Mouse (Mus musculus) macrophage (primary cell): ENCODE measurements at regions not wholly inside any gene's neighbourhood (a gene's known extent, or its start where the extent isn't known, plus 50 kb on each side); places are given as distances from the start of the nearest gene placed in this dataset.

Experiments
- H3K27ac ChIP-seq: fragments of 350-480 bp; formaldehyde crosslinking; 2 replicates; pipeline ENCODE4 v1.9.0; 2021
- H3K36me3 ChIP-seq: fragments of 350-480 bp; formaldehyde crosslinking; 2 replicates; pipeline ENCODE4 v1.9.0; 2021; ENCODE audit errors: inconsistent target
- H3K4me3 ChIP-seq: fragments of 350-480 bp; formaldehyde crosslinking; 2 replicates; pipeline ENCODE4 v1.9.0; 2021; ENCODE audit errors: inconsistent target
- H3K79me2 ChIP-seq: fragments of 350-480 bp; formaldehyde crosslinking; 2 replicates; pipeline ENCODE4 v1.9.0; 2021; ENCODE audit errors: inconsistent target
- WGBS: methylation state at CpG from one replicate; pipeline ENCODE4 v1.1.7; 2026; ENCODE audit warnings: inconsistent platforms; ENCODE audit not compliant: missing documents; 5-methylcytosine and 5-hydroxymethylcytosine counted together

- no peak overlapping the region for H3K27ac ChIP-seq
- no peaks in the 10 kb centered on the region for H3K36me3 ChIP-seq
- 48% methylated on average over 10 of the region's 10 CpGs for WGBS
- H3K79me2 ChIP-seq: no peaks in the 10 kb centered on the region
- H3K4me3 ChIP-seq: no peak overlapping the region
Measured at GRCm38 (mm10) chr1:136782261-136782660, 157.6 kb downstream of the Zfp281 start.

GRCm38 (mm10) chr1:136784178-136784577, 159.5 kb downstream of the Zfp281 start:
- WGBS: 17% methylated on average over 9 of the region's 9 CpGs
- no peak overlapping the region for H3K27ac ChIP-seq
- H3K36me3 ChIP-seq: no peaks in the 10 kb centered on the region
- H3K79me2 ChIP-seq: no peaks in the 10 kb centered on the region
- H3K4me3 ChIP-seq: no peak overlapping the region

GRCm38 (mm10) chr1:136788979-136789513, 164.3 kb downstream of the Zfp281 start:
- Histone ChIP-seq H3K27ac (no peak overlapping the region), H3K4me3 (no peak overlapping the region), H3K36me3 (no peaks in the 10 kb centered on the region), H3K79me2 (no peaks in the 10 kb centered on the region)
- 87% methylated on average over 26 of the region's 30 CpGs for WGBS

- no peaks in the 10 kb centered on the region for H3K79me2 ChIP-seq
- 78% methylated on average over 1 of the region's 1 CpGs for WGBS
- no peaks in the 10 kb centered on the region for H3K36me3 ChIP-seq
- no peak overlapping the region for H3K4me3 ChIP-seq
- H3K27ac ChIP-seq: no peak overlapping the region
Measured at GRCm38 (mm10) chr1:136791641-136792040, 166.9 kb downstream of the Zfp281 start.
